Mouse (Mus musculus) induced T-regulatory cell, adult 2 months (primary cell): ENCODE results near the gene Micall2.
"Not testable (repeated sequence)": the region's sequence is repeated elsewhere in the genome, so short reads cannot be mapped to it uniquely, and the experiment has no call there.

Source experiments
- DNase-seq: peaks from one replicate; pipeline ENCODE4 v3.0.0-alpha.2; 2012; ENCODE audit warnings: low read depth

The Micall2 gene

GRCm38 (mm10) chr5:139730712-139731486, 5.2 kb downstream of the Micall2 start:
- DNase-seq: no peak

DNA sequence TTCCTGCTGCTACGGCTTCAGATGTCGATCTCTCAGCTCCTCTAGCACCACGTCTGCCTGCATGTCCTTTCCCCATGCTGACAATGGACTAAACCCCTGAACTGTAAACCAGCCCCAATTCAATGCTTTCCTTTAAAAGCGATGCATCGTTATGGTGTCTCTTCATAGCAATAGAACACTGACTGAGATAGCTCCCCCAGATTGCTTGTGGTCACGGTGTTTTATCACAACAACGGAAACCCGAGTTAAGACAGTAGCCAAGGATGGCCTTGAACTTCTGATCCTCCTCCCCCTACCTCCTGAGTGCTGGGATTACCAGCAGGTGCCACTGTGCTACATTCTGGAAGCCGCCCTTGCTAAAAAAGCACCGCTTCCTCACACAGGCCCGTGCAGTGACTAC, 8.9 kb downstream of the Micall2 start:
- no peak for DNase-seq

- no peak for DNase-seq
Observed at GRCm38 (mm10) chr5:139726186-139726585, 9.9 kb downstream of the Micall2 start.

GRCm38 (mm10) chr5:139724336-139725116, 11.6 kb downstream of the Micall2 start:
- no peak for DNase-seq

DNA sequence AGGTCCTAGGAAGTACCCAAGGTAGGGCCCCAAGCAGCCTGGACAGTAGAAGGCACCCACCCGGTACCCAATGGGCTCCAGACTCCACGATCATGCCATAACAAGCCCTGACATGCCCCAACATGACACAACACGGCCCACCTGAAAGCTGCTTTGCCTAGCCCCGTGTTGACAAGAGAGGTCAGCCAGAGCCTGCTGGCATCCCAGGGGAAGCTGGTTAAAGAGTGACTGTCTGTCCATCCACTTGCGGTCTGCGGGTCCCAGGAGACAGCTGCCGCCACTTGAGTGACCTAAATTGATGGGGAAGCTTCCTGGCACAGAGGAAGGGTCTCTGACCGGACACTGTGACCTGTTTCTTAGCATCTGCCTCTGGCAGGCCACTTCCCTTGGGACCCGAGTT, 13.0 kb downstream of the Micall2 start:
- DNase-seq: no peak

DNA sequence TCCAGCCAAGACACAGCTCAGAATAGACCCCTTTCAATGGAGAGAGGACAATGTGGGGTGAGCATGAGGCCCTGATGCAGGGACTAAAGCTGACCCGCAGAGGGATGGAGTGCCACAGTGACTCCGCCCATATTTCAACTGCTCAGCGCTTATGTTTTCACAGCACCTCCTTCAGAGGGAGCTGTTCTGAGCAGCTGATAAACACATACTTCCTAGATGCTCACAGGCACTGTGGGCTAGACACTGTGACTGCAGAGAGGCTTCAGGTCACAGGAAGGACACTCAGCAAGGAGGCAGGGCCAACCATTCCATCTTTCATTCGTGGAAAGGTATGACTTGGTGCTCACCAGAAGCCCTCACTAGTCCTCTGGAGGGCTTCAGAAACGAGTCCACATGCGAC, 13.4 kb downstream of the Micall2 start:
- DNase-seq: no peak

- DNase-seq: no peak
Observed at GRCm38 (mm10) chr5:139718949-139719348, 17.2 kb downstream of the Micall2 start.

- DNase-seq: no peak
Observed at GRCm38 (mm10) chr5:139718540-139718939, 17.6 kb downstream of the Micall2 start.

- DNase-seq: peak; percentile 60
Observed at GRCm38 (mm10) chr5:139717723-139718122, 18.4 kb downstream of the Micall2 start.

- DNase-seq: no peak
Observed at GRCm38 (mm10) chr5:139706496-139706895, 29.6 kb downstream of the Micall2 start.

DNA sequence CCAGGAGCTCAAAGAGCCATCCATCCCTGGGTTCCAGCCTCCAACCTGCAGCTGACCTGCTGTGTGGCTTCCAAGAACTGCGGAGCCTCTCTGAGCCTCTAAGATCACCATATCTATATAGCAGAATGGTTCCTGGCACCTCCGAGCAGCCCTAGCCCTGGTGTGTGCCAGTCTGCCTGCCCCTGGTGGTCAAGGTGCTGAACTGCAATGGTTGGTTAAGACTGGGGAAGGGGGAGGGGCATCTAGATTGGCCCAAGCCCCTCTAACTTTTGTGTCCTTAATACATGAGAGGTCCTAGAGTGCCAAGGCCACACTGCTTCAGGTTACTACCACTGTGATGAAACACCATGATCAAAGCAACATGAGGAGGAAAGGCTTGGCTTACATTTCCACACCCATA, 33.2 kb downstream of the Micall2 start:
- peak; percentile 51 for DNase-seq

- DNase-seq: no peak
Observed at GRCm38 (mm10) chr5:139702236-139702635, 33.9 kb downstream of the Micall2 start.

GRCm38 (mm10) chr5:139696954-139697353, 39.2 kb downstream of the Micall2 start:
- DNase-seq: no peak

DNA sequence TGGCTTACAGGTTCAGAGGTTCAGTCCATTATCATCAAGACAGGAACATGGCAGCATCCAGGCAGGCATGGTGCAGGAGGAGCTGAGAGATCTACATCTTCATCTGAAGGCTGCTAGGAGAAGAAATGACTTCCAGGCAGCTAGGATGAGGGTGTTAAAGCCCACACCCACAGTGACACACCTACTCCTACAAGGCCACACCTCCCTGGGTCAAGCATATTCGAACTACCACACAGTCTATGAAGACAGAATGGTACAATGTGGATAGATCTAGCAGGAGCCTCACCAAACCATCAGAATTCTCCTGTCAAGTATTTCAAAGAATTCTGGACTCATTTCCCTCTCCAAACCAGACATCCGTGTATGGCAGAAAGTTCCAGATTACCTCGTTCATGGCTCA, 40.3 kb downstream of the Micall2 start:
- DNase-seq: not testable (repeated sequence)

DNA sequence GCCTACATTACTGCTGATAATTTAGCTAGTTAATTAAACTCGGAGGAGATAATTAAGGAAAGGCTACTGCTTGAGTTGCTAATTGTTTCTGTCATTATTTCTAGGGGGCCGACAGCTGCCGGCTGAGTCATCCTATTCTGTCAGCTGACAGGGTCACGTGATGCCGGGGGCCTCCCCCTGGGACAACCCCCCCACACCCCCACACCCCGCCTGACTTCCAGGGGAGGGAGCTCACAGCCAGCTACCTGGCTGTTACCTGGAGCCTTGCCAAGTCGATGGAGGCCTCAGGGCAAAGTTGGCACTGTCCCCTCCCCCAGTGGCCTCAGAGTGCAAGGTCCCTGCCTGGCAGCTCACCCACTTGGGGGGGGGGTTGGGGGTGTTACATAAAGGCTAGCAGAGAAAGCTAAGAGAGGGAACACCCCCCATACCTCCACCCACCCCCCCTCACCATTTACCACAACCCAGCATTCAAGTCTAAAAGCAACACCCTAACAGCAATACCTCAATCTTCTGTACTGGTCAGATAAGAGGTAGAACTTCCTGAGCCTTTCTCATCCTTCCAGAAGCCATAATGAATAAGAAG, 41.1 kb downstream of the Micall2 start:
- no peak for DNase-seq

GRCm38 (mm10) chr5:139694292-139694988, 41.7 kb downstream of the Micall2 start:
- DNase-seq: no peak

DNA sequence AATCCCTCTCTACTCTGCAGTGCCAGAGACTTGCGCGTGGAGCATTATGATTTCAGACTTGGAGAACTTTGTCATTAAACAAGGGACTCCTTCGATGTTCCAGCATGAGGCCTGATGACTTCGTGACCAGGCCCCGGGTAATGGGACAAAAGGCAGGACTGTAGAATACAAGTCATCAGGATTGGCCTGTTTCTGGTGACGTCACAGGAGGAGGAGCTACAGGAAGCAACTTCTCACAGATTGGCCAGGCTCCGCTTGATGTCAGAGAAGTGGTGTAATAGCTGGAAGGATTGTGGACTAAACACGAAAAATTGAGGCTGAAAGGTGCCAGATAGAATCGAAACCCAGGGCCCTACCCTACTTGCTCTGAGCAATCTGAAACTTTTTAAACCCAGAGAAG, 45.3 kb downstream of the Micall2 start:
- no peak for DNase-seq

DNA sequence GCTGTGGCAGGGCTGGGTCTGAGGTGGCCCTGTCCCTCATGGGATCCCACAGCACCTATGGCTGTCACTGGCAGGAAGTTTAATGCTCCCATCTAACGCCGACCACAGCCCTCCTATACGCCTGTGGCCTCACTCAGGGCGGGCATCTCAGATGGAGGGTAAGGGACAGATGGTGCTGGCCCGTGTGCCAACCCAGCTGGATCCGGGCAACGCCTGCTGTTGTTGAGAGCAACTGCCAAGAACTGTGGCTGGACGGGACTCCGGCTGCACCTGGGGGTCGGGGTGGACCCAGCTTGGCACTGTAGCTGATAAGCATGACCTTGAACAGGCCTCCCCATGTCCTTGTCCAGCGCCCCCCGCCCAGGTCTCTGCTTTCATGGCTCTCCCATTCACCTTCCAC, 47.8 kb downstream of the Micall2 start:
- DNase-seq: no peak

DNA sequence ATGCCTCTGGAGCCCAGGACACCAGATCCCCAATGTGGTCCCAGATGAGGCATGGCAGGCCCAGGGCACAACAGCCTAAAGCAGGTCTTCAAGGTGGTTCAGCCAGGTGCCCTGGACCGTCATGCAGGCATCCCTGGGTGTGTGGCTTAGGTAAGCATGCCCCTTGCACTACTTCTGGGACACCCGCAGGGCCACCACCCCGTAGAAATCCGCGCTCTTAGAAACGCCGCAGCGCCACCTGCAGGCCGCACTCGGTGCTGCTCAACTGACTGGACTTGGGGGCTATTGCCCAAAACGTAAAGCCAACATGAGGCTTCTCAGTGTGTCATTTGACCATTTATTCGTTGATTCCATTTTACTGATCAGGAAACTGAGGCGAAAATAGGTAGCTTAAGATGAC, 48.5 kb downstream of the Micall2 start:
- DNase-seq: peak; percentile 49

DNA sequence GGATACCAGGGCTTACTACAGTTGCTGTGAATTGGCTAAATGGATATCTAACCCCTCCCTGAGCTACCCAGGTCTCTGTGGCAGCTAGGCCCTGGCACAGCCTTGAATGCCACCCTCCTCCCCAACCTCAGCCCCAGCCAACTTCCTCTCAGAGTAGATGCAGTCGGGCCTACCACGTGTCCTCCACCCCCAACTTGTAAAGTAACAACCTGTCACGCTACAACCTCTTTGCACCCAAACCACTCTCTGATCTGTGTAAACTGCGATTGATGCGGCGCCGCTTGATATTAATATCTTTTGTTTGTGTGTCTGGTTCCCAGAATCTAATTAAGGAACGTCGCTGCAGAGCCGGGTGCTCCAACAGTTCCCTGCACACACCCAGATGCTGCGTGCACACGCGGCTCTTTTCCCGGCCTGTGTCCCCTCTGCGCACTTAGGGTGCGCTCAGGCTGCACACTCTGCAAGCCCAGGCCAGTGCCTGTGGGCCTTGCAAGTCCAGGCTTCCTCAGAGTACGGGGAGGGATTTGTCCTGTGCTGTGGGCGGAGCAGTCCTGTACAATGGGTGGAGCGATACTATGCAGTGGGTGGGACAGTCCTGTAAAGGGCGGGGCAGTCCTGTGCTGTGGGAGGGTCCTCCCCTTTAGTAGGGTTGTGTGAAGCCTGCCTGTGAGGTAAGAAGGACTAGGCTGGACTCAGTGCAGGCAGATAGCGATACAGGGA, 49.4 kb downstream of the Micall2 start:
- peak; percentile 25 for DNase-seq

DNA sequence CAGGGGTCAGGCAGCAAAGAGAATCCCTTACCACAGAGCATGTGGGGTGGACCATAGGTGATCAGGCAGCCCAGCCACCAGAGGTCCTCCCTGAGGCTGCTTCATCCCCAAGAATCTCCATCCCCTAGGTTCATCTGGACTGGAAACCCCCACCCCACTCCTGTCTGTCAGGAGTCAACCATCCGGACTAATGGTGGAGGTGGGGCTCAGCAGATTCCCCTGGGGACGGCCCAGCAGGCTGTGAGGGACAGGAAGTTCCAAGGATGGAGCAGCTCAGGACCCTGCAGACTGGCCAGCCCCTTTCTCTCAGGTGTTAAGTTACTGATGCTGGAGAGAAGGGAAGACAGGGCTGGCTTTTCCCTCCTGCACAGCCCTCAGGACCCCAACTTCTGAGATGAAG, 52.9 kb downstream of the Micall2 start:
- no peak for DNase-seq

DNA sequence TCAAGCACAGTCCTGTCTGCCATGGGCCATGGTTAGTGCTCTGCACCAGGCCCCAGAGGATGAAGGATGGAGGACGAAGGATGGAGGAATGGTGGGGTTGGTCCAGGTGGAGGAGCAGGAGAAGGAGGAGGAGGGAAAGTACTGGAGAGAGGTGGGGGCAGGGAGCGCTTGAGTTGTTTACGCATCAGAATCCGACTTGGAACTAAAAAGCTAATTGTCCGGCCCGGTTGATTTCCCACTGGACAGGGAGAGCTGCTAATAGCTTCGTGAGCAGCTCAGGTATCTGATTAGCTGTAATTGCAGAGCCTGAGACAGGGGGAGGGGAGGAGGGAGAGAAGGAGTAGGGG, 53.5 kb downstream of the Micall2 start:
- DNase-seq: no peak
